8 mouse cellular contexts compared by ENCODE assay signal in genomic region chr11:19670853-19671530, GRCm38 (mm10).
DNase-seq lines count a peak whose midpoint lies in the region; ATAC-seq lines count a peak whose summit lies in the region.

No protein-coding gene starts in this region.

- no peaks in the 10 kb centered on the region for H3K4me1 ChIP-seq in embryonic facial prominence, embryonic 14.5 days (ENCODE audit: control insufficient read depth, insufficient read depth, low read length)
- H3K4me1 ChIP-seq in hindbrain, embryonic 12.5 days = peaks cover 9% of the 10 kb centered on the region
- H3K4me1 ChIP-seq in neural tube, embryonic 12.5 days = peaks cover 4% of the 10 kb centered on the region

- H3K9ac ChIP-seq in embryonic facial prominence, embryonic 14.5 days (ENCODE audit: low read depth, low read length) = no peak overlapping the region
- no peak overlapping the region for H3K9ac ChIP-seq in hindbrain, embryonic 12.5 days
- H3K9ac ChIP-seq in neural tube, embryonic 12.5 days = no peak overlapping the region

- no peaks in the 10 kb centered on the region for H3K27me3 ChIP-seq in embryonic facial prominence, embryonic 14.5 days (replicated peaks; ENCODE audit: control insufficient read depth, insufficient read depth, low read length)
- no peaks in the 10 kb centered on the region for H3K27me3 ChIP-seq in hindbrain, embryonic 12.5 days
- no peaks in the 10 kb centered on the region for H3K27me3 ChIP-seq in neural tube, embryonic 12.5 days (replicated peaks)

- no peaks in the 10 kb centered on the region for H3K36me3 ChIP-seq in embryonic facial prominence, embryonic 14.5 days (ENCODE audit: control insufficient read depth, insufficient read depth, low read length)
- no peaks in the 10 kb centered on the region for H3K36me3 ChIP-seq in hindbrain, embryonic 12.5 days
- no peaks in the 10 kb centered on the region for H3K36me3 ChIP-seq in neural tube, embryonic 12.5 days

- no peaks in the 10 kb centered on the region for H3K9me3 ChIP-seq in embryonic facial prominence, embryonic 14.5 days (ENCODE audit: control insufficient read depth, low read length)
- H3K9me3 ChIP-seq in hindbrain, embryonic 12.5 days (replicated peaks) = no peaks in the 10 kb centered on the region
- H3K9me3 ChIP-seq in neural tube, embryonic 12.5 days = no peaks in the 10 kb centered on the region

- no peak overlapping the region for H3K4me2 ChIP-seq in embryonic facial prominence, embryonic 14.5 days (ENCODE audit: low read depth, low read length)
- no peak overlapping the region for H3K4me2 ChIP-seq in hindbrain, embryonic 12.5 days (replicated peaks)
- no peak overlapping the region for H3K4me2 ChIP-seq in neural tube, embryonic 12.5 days (replicated peaks)

- 43% methylated on average over 13 of the region's 13 CpGs for WGBS in embryonic facial prominence, embryonic 14.5 days
- WGBS in hindbrain, embryonic 12.5 days = 56% methylated on average over 13 of the region's 13 CpGs
- WGBS in neural tube, embryonic 12.5 days = 47% methylated on average over 13 of the region's 13 CpGs

- 0 out of 2 replicates have a peak overlapping the region, but pooled peaks have one; percentile 6 for H3K27ac ChIP-seq in embryonic facial prominence, embryonic 14.5 days (replicated peaks; ENCODE audit: low read depth, low read length)
- H3K27ac ChIP-seq in hindbrain, embryonic 12.5 days = no peak overlapping the region
- no peak overlapping the region for H3K27ac ChIP-seq in neural tube, embryonic 12.5 days

- H3K4me3 ChIP-seq in embryonic facial prominence, embryonic 14.5 days (ENCODE audit: low read depth, low read length) = no peak overlapping the region
- H3K4me3 ChIP-seq in hindbrain, embryonic 12.5 days = no peak overlapping the region
- H3K4me3 ChIP-seq in neural tube, embryonic 12.5 days = no peak overlapping the region

- 0 out of 2 replicates have a peak, but pooled peaks have one; percentile 50 for ATAC-seq in embryonic facial prominence, embryonic 14.5 days (ENCODE audit: low read depth)
- peak; percentile 66; the same call in 1 of the 2 replicates for ATAC-seq in hindbrain, embryonic 12.5 days (ENCODE audit: low FRiP score)
- peak; percentile 72 for ATAC-seq in neural tube, embryonic 12.5 days (ENCODE audit: low FRiP score, low read depth)

- intact Hi-C loops in left cerebral cortex, postnatal 14 days (cut with DNase I) = no loop called here

- DNase-seq in ovary, postnatal 10 days (ENCODE audit: low spot score) = peak; percentile 9
- no peak for DNase-seq in ovary, adult 18-20 months (ENCODE audit: low spot score)
- DNase-seq in embryonic facial prominence, embryonic 14.5 days (ENCODE audit: low spot score) = peak; percentile 61
- peak; percentile 31 to 52 for DNase-seq in left cerebral cortex, postnatal 14 days (ENCODE audit: low spot score in 2 of 2)
- no peak for DNase-seq in adipocyte (ENCODE audit: low spot score)
- no peak for DNase-seq in thymus, postnatal 4 days

Comparison
In these comparisons a context has a peak if more than half of its experiments do, and no peak if none do; other contexts are left out.
1. DNase-seq: peak in ovary, postnatal 10 days (single experiment), embryonic facial prominence, embryonic 14.5 days (single experiment) and left cerebral cortex, postnatal 14 days (2 of 2); none in ovary, adult 18-20 months (single experiment), adipocyte (single experiment) and thymus, postnatal 4 days (single experiment).
2. Peak in every context shown above with its lines, with median percentiles within 50 percentile points of each other: ATAC-seq.